Mouse (Mus musculus): ENCODE data around the gene Tmx1. TPM values are rescaled to one million over a fixed set of nuclear protein-coding genes. Genes with fewer than 3 reads are reported as not detected.

Tmx1 gene
- total and polyA plus RNA-seq, 2 experiments from 2014 or later: 93.4 to 113 TPM

GRCm38 (mm10) chr12:70452143-70452542 is 752 bp upstream of the Tmx1 start:
- no peak for ATAC-seq

GRCm38 (mm10) chr12:70455226-70455625 is 2.3 kb downstream of the Tmx1 start:
- WGBS: 86% methylated on average over 8 of the region's 8 CpGs
- Histone ChIP-seq H3K36me3 (ENCODE audit: insufficient read depth) (peaks cover 25% of the 10 kb centered on the region; the same call in 1 of the 2 replicates), H3K9me3 (ENCODE audit: low read length) (no peaks in the 10 kb centered on the region), H3K4me2 (ENCODE audit: low read depth) (0 out of 2 replicates have a peak overlapping the region, but pooled peaks have one; percentile 62), H3K27ac (ENCODE audit: low read depth, low read length) (no peak overlapping the region), H3K4me1 (ENCODE audit: insufficient read depth) (peaks cover 22% of the 10 kb centered on the region), H3K4me3 (ENCODE audit: low read depth, low read length) (no peak overlapping the region), H3K27me3 (ENCODE audit: insufficient read depth, low read length) (no peaks in the 10 kb centered on the region), H3K9ac (no peak overlapping the region)
- DNase-seq: no peak
- ATAC-seq: no peak
- TF ChIP-seq CTCF (IDR thresholded peaks at IDR 0.05; ENCODE audit: low read depth): no peak

More at GRCm38 (mm10) chr12:70452143-70452542, 752 bp upstream of the Tmx1 start:
- Histone ChIP-seq H3K4me1 (ENCODE audit: insufficient read depth) (peaks cover 22% of the 10 kb centered on the region), H3K27ac (ENCODE audit: low read depth, low read length) (no peak overlapping the region), H3K4me3 (ENCODE audit: low read depth, low read length) (peak overlapping the region; percentile 83), H3K4me2 (ENCODE audit: low read depth) (peak overlapping the region; percentile 62), H3K27me3 (ENCODE audit: insufficient read depth, low read length) (no peaks in the 10 kb centered on the region), H3K9ac (no peak overlapping the region), H3K36me3 (ENCODE audit: insufficient read depth) (peaks cover 4% of the 10 kb centered on the region; the same call in 1 of the 2 replicates), H3K9me3 (ENCODE audit: low read length) (no peaks in the 10 kb centered on the region)
- 91% methylated on average over 2 of the region's 2 CpGs for WGBS
- no peak for DNase-seq
- no peak for TF ChIP-seq CTCF (IDR thresholded peaks at IDR 0.05; ENCODE audit: low read depth)

- Histone ChIP-seq H3K36me3 (ENCODE audit: insufficient read depth) (peaks cover 38% of the 10 kb centered on the region), H3K9me3 (ENCODE audit: low read length) (no peaks in the 10 kb centered on the region), H3K9ac (no peak overlapping the region), H3K27me3 (ENCODE audit: insufficient read depth, low read length) (no peaks in the 10 kb centered on the region), H3K4me3 (ENCODE audit: low read depth, low read length) (no peak overlapping the region), H3K4me1 (ENCODE audit: insufficient read depth) (0 out of 2 replicates have a peak, but pooled peaks cover 9% of the 10 kb centered on the region), H3K27ac (ENCODE audit: low read depth, low read length) (no peak overlapping the region), H3K4me2 (ENCODE audit: low read depth) (no peak overlapping the region)
- no peak for DNase-seq
- WGBS: 97% methylated on average over 1 of the region's 1 CpGs
- no peak for TF ChIP-seq CTCF (IDR thresholded peaks at IDR 0.05; ENCODE audit: low read depth)
- no peak for ATAC-seq
Measured at GRCm38 (mm10) chr12:70459546-70459945, 6.7 kb downstream of the Tmx1 start.

GRCm38 (mm10) chr12:70464016-70464415 is 11.1 kb downstream of the Tmx1 start:
- WGBS: 85% methylated on average over 4 of the region's 4 CpGs
- no peak for TF ChIP-seq CTCF (IDR thresholded peaks at IDR 0.05; ENCODE audit: low read depth)

GRCm38 (mm10) chr12:70475336-70475735 is 22.4 kb downstream of the Tmx1 start:
- TF ChIP-seq CTCF (IDR thresholded peaks at IDR 0.05; ENCODE audit: low read depth): no peak
- Histone ChIP-seq H3K4me2 (ENCODE audit: low read depth) (no peak overlapping the region), H3K9ac (no peak overlapping the region), H3K36me3 (ENCODE audit: insufficient read depth) (no peaks in the 10 kb centered on the region), H3K27ac (ENCODE audit: low read depth, low read length) (no peak overlapping the region), H3K9me3 (ENCODE audit: low read length) (no peaks in the 10 kb centered on the region), H3K27me3 (ENCODE audit: insufficient read depth, low read length) (no peaks in the 10 kb centered on the region), H3K4me1 (ENCODE audit: insufficient read depth) (no peaks in the 10 kb centered on the region), H3K4me3 (ENCODE audit: low read depth, low read length) (no peak overlapping the region)
- WGBS: 85% methylated on average over 3 of the region's 3 CpGs
- ATAC-seq: no peak
- no peak for DNase-seq

More at GRCm38 (mm10) chr12:70464016-70464415, 11.1 kb downstream of the Tmx1 start:
- no peaks in the 10 kb centered on the region for H3K4me1 ChIP-seq (ENCODE audit: insufficient read depth)
- no peaks in the 10 kb centered on the region for H3K9me3 ChIP-seq (ENCODE audit: low read length)
- no peak for DNase-seq
- no peak overlapping the region for H3K4me3 ChIP-seq (ENCODE audit: low read depth, low read length)
- H3K4me2 ChIP-seq (ENCODE audit: low read depth): no peak overlapping the region
- no peak overlapping the region for H3K9ac ChIP-seq
- H3K27ac ChIP-seq (ENCODE audit: low read depth, low read length): no peak overlapping the region
- H3K27me3 ChIP-seq (ENCODE audit: insufficient read depth, low read length): no peaks in the 10 kb centered on the region
- H3K36me3 ChIP-seq (ENCODE audit: insufficient read depth): peaks cover 43% of the 10 kb centered on the region
- no peak for ATAC-seq

GRCm38 (mm10) chr12:70476884-70477576 is 24.1 kb downstream of the Tmx1 start:
- no peaks in the 10 kb centered on the region for H3K9me3 ChIP-seq (ENCODE audit: low read length)
- WGBS: 71% methylated on average over 16 of the region's 16 CpGs
- H3K27me3 ChIP-seq (ENCODE audit: insufficient read depth, low read length): no peaks in the 10 kb centered on the region
- ATAC-seq (no peak), DNase-seq (no peak)
- no peak overlapping the region for H3K4me3 ChIP-seq (ENCODE audit: low read depth, low read length)
- no peak for TF ChIP-seq CTCF (IDR thresholded peaks at IDR 0.05; ENCODE audit: low read depth)
- no peak overlapping the region for H3K9ac ChIP-seq
- H3K4me2 ChIP-seq (ENCODE audit: low read depth): no peak overlapping the region
- no peak overlapping the region for H3K27ac ChIP-seq (ENCODE audit: low read depth, low read length)
- no peaks in the 10 kb centered on the region for H3K4me1 ChIP-seq (ENCODE audit: insufficient read depth)
- no peaks in the 10 kb centered on the region for H3K36me3 ChIP-seq (ENCODE audit: insufficient read depth)

- 71% methylated on average over 16 of the region's 16 CpGs for WGBS
- DNase-seq: no peak
Measured at GRCm38 (mm10) chr12:70477593-70478287, 24.8 kb downstream of the Tmx1 start.

More at GRCm38 (mm10) chr12:70477593-70478287, 24.8 kb downstream of the Tmx1 start:
- H3K4me2 ChIP-seq (ENCODE audit: low read depth): no peak overlapping the region
- no peaks in the 10 kb centered on the region for H3K9me3 ChIP-seq (ENCODE audit: low read length)
- H3K9ac ChIP-seq: no peak overlapping the region
- ATAC-seq: no peak
- H3K27ac ChIP-seq (ENCODE audit: low read depth, low read length): no peak overlapping the region
- no peaks in the 10 kb centered on the region for H3K27me3 ChIP-seq (ENCODE audit: insufficient read depth, low read length)
- H3K4me3 ChIP-seq (ENCODE audit: low read depth, low read length): no peak overlapping the region
- no peaks in the 10 kb centered on the region for H3K4me1 ChIP-seq (ENCODE audit: insufficient read depth)
- TF ChIP-seq CTCF (IDR thresholded peaks at IDR 0.05; ENCODE audit: low read depth): peak; percentile 44; the same call in 1 of the 2 replicates
- H3K36me3 ChIP-seq (ENCODE audit: insufficient read depth): no peaks in the 10 kb centered on the region

Measured in forebrain, postnatal 0 days (tissue).